Mouse (Mus musculus): ENCODE data around the gene Cmklr1. TPM values are rescaled to one million over a fixed set of nuclear protein-coding genes. Genes with fewer than 3 reads are reported as not detected.
A peak's percentile ranks its signal among the peaks of the same experiment; 100 is the strongest.
"Not testable (repeated sequence)": the region's sequence is repeated elsewhere in the genome, so short reads cannot be mapped to it uniquely, and the experiment has no call there.

The Cmklr1 gene
- polyA plus RNA-seq, 1 experiment from 2014 or later = 4.5 TPM

GRCm38 (mm10) chr5:113600181-113600580 is 50.0 kb downstream of the Cmklr1 start:
- no peak for ATAC-seq (ENCODE audit: insufficient number of reproducible peaks, insufficient read depth, low FRiP score, low TSS enrichment, low read depth)
- H3K27ac ChIP-seq = peak overlapping the region; percentile 76
- H3K4me2 ChIP-seq = 0 out of 2 replicates have a peak overlapping the region, but pooled peaks have one; percentile 20
- no peak overlapping the region for H3K9ac ChIP-seq
- H3K4me1 ChIP-seq = peaks cover 38% of the 10 kb centered on the region
- 83% methylated on average over 3 of the region's 3 CpGs for WGBS
- no peaks in the 10 kb centered on the region for H3K9me3 ChIP-seq
- no peaks in the 10 kb centered on the region for H3K36me3 ChIP-seq
- H3K4me3 ChIP-seq = no peak overlapping the region
- H3K27me3 ChIP-seq = no peaks in the 10 kb centered on the region

GRCm38 (mm10) chr5:113596780-113597353 is 53.4 kb downstream of the Cmklr1 start:
- Histone ChIP-seq H3K4me3 (no peak overlapping the region), H3K27me3 (no peaks in the 10 kb centered on the region), H3K27ac (no peak overlapping the region), H3K9me3 (no peaks in the 10 kb centered on the region), H3K36me3 (no peaks in the 10 kb centered on the region), H3K4me2 (no peak overlapping the region), H3K4me1 (peaks cover 44% of the 10 kb centered on the region), H3K9ac (no peak overlapping the region)
- WGBS = 59% methylated on average over 9 of the region's 9 CpGs
- ATAC-seq (ENCODE audit: insufficient number of reproducible peaks, insufficient read depth, low FRiP score, low TSS enrichment, low read depth) = no peak

- Histone ChIP-seq H3K9ac (no peak overlapping the region), H3K4me1 (peaks cover 44% of the 10 kb centered on the region), H3K9me3 (no peaks in the 10 kb centered on the region), H3K4me2 (no peak overlapping the region), H3K27me3 (no peaks in the 10 kb centered on the region), H3K4me3 (no peak overlapping the region), H3K27ac (no peak overlapping the region), H3K36me3 (no peaks in the 10 kb centered on the region)
- WGBS = 74% methylated on average over 9 of the region's 9 CpGs
- no peak for ATAC-seq (ENCODE audit: insufficient number of reproducible peaks, insufficient read depth, low FRiP score, low TSS enrichment, low read depth)
These were observed 54.0 kb downstream of the Cmklr1 start for GRCm38 (mm10) chr5:113596252-113596651.

- no peaks in the 10 kb centered on the region for H3K36me3 ChIP-seq
- ATAC-seq (ENCODE audit: insufficient number of reproducible peaks, insufficient read depth, low FRiP score, low TSS enrichment, low read depth) = no peak
- no peak overlapping the region for H3K4me2 ChIP-seq
- H3K27ac ChIP-seq = no peak overlapping the region
- WGBS = 87% methylated on average over 6 of the region's 6 CpGs
- peaks cover 32% of the 10 kb centered on the region for H3K4me1 ChIP-seq
- no peak overlapping the region for H3K4me3 ChIP-seq
- no peaks in the 10 kb centered on the region for H3K9me3 ChIP-seq
- no peak overlapping the region for H3K9ac ChIP-seq
- no peaks in the 10 kb centered on the region for H3K27me3 ChIP-seq
These were observed 56.1 kb downstream of the Cmklr1 start for GRCm38 (mm10) chr5:113593911-113594705.

GRCm38 (mm10) chr5:113591751-113592230 is 58.4 kb downstream of the Cmklr1 start:
- H3K9me3 ChIP-seq = no peaks in the 10 kb centered on the region
- peaks cover 34% of the 10 kb centered on the region for H3K4me1 ChIP-seq
- ATAC-seq (ENCODE audit: insufficient number of reproducible peaks, insufficient read depth, low FRiP score, low TSS enrichment, low read depth) = no peak
- no peak overlapping the region for H3K27ac ChIP-seq
- no peaks in the 10 kb centered on the region for H3K36me3 ChIP-seq
- no peaks in the 10 kb centered on the region for H3K27me3 ChIP-seq
- H3K4me2 ChIP-seq = no peak overlapping the region
- no peak overlapping the region for H3K9ac ChIP-seq
- H3K4me3 ChIP-seq = no peak overlapping the region
- 10% methylated on average over 6 of the region's 6 CpGs for whole genome bisulfite sequencing

- H3K4me1 ChIP-seq = peaks cover 34% of the 10 kb centered on the region
- ATAC-seq (ENCODE audit: insufficient number of reproducible peaks, insufficient read depth, low FRiP score, low TSS enrichment, low read depth) = no peak
- H3K9me3 ChIP-seq = no peaks in the 10 kb centered on the region
- H3K9ac ChIP-seq = no peak overlapping the region
- no peaks in the 10 kb centered on the region for H3K27me3 ChIP-seq
- 13% methylated on average over 3 of the region's 3 CpGs for WGBS
- no peak overlapping the region for H3K4me3 ChIP-seq
- no peak overlapping the region for H3K4me2 ChIP-seq
- H3K27ac ChIP-seq = no peak overlapping the region
- no peaks in the 10 kb centered on the region for H3K36me3 ChIP-seq
These were observed 59.1 kb downstream of the Cmklr1 start for GRCm38 (mm10) chr5:113591166-113591565.

- no peaks in the 10 kb centered on the region for H3K9me3 ChIP-seq
- no peak for ATAC-seq (ENCODE audit: insufficient number of reproducible peaks, insufficient read depth, low FRiP score, low TSS enrichment, low read depth)
- H3K9ac ChIP-seq = no peak overlapping the region
- no peaks in the 10 kb centered on the region for H3K27me3 ChIP-seq
- 50% methylated on average over 5 of the region's 5 CpGs for WGBS
- no peak overlapping the region for H3K4me3 ChIP-seq
- no peaks in the 10 kb centered on the region for H3K36me3 ChIP-seq
- no peak overlapping the region for H3K4me2 ChIP-seq
- no peak overlapping the region for H3K27ac ChIP-seq
- peaks cover 34% of the 10 kb centered on the region for H3K4me1 ChIP-seq
These were observed 60.1 kb downstream of the Cmklr1 start for GRCm38 (mm10) chr5:113590010-113590640.

GRCm38 (mm10) chr5:113586458-113586849 is 63.8 kb downstream of the Cmklr1 start:
- H3K27me3 ChIP-seq; H3K27ac ChIP-seq; H3K4me2 ChIP-seq; H3K9me3 ChIP-seq; H3K4me3 ChIP-seq; H3K9ac ChIP-seq; H3K36me3 ChIP-seq; ATAC-seq (ENCODE audit: insufficient number of reproducible peaks, insufficient read depth, low FRiP score, low TSS enrichment, low read depth): not testable (repeated sequence)
- WGBS = 27% methylated on average over 5 of the region's 5 CpGs
- H3K4me1 ChIP-seq = peaks cover 20% of the 10 kb centered on the region

- peaks cover 14% of the 10 kb centered on the region; the same call in 1 of the 2 replicates for H3K4me1 ChIP-seq
- H3K27ac ChIP-seq; H3K9ac ChIP-seq; H3K9me3 ChIP-seq; ATAC-seq (ENCODE audit: insufficient number of reproducible peaks, insufficient read depth, low FRiP score, low TSS enrichment, low read depth); H3K36me3 ChIP-seq; H3K4me2 ChIP-seq; H3K27me3 ChIP-seq; H3K4me3 ChIP-seq: not testable (repeated sequence)
- 72% methylated on average over 17 of the region's 17 CpGs for WGBS
These were observed 64.4 kb downstream of the Cmklr1 start for GRCm38 (mm10) chr5:113585619-113586457.

- no peaks in the 10 kb centered on the region for H3K9me3 ChIP-seq
- H3K36me3 ChIP-seq = no peaks in the 10 kb centered on the region
- no peak overlapping the region for H3K9ac ChIP-seq
- H3K4me2 ChIP-seq = no peak overlapping the region
- no peak for ATAC-seq (ENCODE audit: insufficient number of reproducible peaks, insufficient read depth, low FRiP score, low TSS enrichment, low read depth)
- H3K4me1 ChIP-seq = peaks cover 12% of the 10 kb centered on the region; the same call in 1 of the 2 replicates
- WGBS = 40% methylated on average over 6 of the region's 6 CpGs
- H3K27ac ChIP-seq = no peak overlapping the region
- no peak overlapping the region for H3K4me3 ChIP-seq
- H3K27me3 ChIP-seq = no peaks in the 10 kb centered on the region
These were observed 65.8 kb downstream of the Cmklr1 start for GRCm38 (mm10) chr5:113584439-113584838.
